Mouse (Mus musculus) left cerebral cortex, adult 2 months (tissue): ENCODE measurements around the gene Casp8. TPM values are rescaled to one million over a fixed set of nuclear protein-coding genes. Genes with fewer than 3 reads are reported as not detected.
"Not testable (repeated sequence)": the region's sequence is repeated elsewhere in the genome, so short reads cannot be mapped to it uniquely, and the experiment has no call there.

Experiments
- DNase-seq, 2 experiments: peaks; one replicate each; pipeline ENCODE4 v3.0.0; 2021 to 2022; ENCODE audit warnings: low spot score in 2 of 2, mixed read lengths in 1 of 2; ENCODE audit errors: extremely low spot score in 1 of 2
- H3K27ac ChIP-seq: fragments of 200-600 bp; 2 replicates; pipeline ENCODE4 v1.8.1; 2022
- H3K4me3 ChIP-seq: fragments of 200-600 bp; 2 replicates; pipeline ENCODE4 v1.8.1; 2022
- CTCF ChIP-seq: fragments of 200-600 bp; IDR thresholded peaks from 2 replicates; pipeline ENCODE4 v1.8.1; 2022; ENCODE audit warnings: antibody characterized with exemption, mild to moderate bottlenecking, moderate library complexity
- intact Hi-C: fragments of 180-260 bp; cut with DNase I; formaldehyde crosslinking; loops from one replicate; pipeline ENCODE4 v1.15.1; 2025
- long read RNA-seq, 2 experiments: library from polyadenylated mRNA; stranded (forward); transcript quantifications; one replicate each; pipeline ENCODE4 v2.0.0; 2021; ENCODE audit warnings: borderline mapping rate in 2 of 2
- total RNA-seq, 2 experiments: library from RNA; stranded (reverse); gene quantifications; 2 replicates each; pipeline ENCODE4 v1.2.3; 2021

The Casp8 gene
- 1 to 10 TPM; 1.8 to 2.9 TPM for total RNA-seq
- long read RNA-seq, experiment 1, partial matches to known transcripts = 0 of 4 reads
- long read RNA-seq, experiment 1, other reads (novel, unspliced or antisense) = 0 of 4 reads
- long read RNA-seq, experiment 2, partial matches to known transcripts = 0 of 1 reads
- long read RNA-seq, experiment 2, other reads (novel, unspliced or antisense) = 0 of 1 reads

- no peak for TF ChIP-seq CTCF
- no peak for DNase-seq
- intact Hi-C loops = no loop called here
- H3K4me3 ChIP-seq = peak within 1 kb of the TSS; percentile 46
- H3K27ac ChIP-seq = peak within 1 kb of the TSS; percentile 56
Observed at GRCm38 (mm10) chr1:58795291-58796058, at the start of gene Casp8. Casp8 (plus strand) TSS chr1:58795374.

- DNase-seq = peak; percentile 42 to 48
- Histone ChIP-seq H3K27ac (no peak overlapping the region), H3K4me3 (no peak overlapping the region)
- peak; percentile 80 for TF ChIP-seq CTCF
- intact Hi-C loops = no loop called here
Observed at GRCm38 (mm10) chr1:58746880-58747279, 48.3 kb upstream of the Casp8 start.

- no peak for TF ChIP-seq CTCF
- Histone ChIP-seq H3K4me3 (no peak overlapping the region), H3K27ac (no peak overlapping the region)
- intact Hi-C loops = no loop called here
- DNase-seq = no peak
Observed at GRCm38 (mm10) chr1:58759451-58759850, 35.7 kb upstream of the Casp8 start.

GRCm38 (mm10) chr1:58760581-58760980, 34.6 kb upstream of the Casp8 start:
- intact Hi-C loops = no loop called here
- no peak overlapping the region for H3K4me3 ChIP-seq
- TF ChIP-seq CTCF = no peak
- no peak for DNase-seq
- H3K27ac ChIP-seq = no peak overlapping the region

- intact Hi-C loops, DNase-seq, H3K4me3 ChIP-seq, H3K27ac ChIP-seq: not testable (repeated sequence)
- peak; percentile 19 for TF ChIP-seq CTCF
Observed at GRCm38 (mm10) chr1:58761391-58762275, 33.5 kb upstream of the Casp8 start.

GRCm38 (mm10) chr1:58762576-58762975, 32.6 kb upstream of the Casp8 start:
- DNase-seq = no peak
- TF ChIP-seq CTCF = no peak
- intact Hi-C loops = no loop called here
- no peak overlapping the region for H3K4me3 ChIP-seq
- H3K27ac ChIP-seq = no peak overlapping the region

GRCm38 (mm10) chr1:58766446-58766845, 28.7 kb upstream of the Casp8 start:
- H3K4me3 ChIP-seq, H3K27ac ChIP-seq, intact Hi-C loops, DNase-seq: not testable (repeated sequence)

GRCm38 (mm10) chr1:58769136-58769535, 26.0 kb upstream of the Casp8 start:
- TF ChIP-seq CTCF = no peak
- intact Hi-C loops = no loop called here
- Histone ChIP-seq H3K4me3 (no peak overlapping the region), H3K27ac (no peak overlapping the region)
- DNase-seq = no peak

GRCm38 (mm10) chr1:58769701-58770100, 25.5 kb upstream of the Casp8 start:
- DNase-seq = no peak
- H3K27ac ChIP-seq = no peak overlapping the region
- TF ChIP-seq CTCF = no peak
- no peak overlapping the region for H3K4me3 ChIP-seq
- intact Hi-C loops = loop anchor here (2.0 to 10.0 kb wide), 5 partner anchors 127 to 855 kb away; no protein-coding TSS in a partner anchor

- DNase-seq = peak; percentile 29 to 32
- peak; percentile 61 for TF ChIP-seq CTCF
- Histone ChIP-seq H3K27ac (no peak overlapping the region), H3K4me3 (no peak overlapping the region)
- intact Hi-C loops = loop anchor here (2.0 to 10.0 kb wide), 5 partner anchors 127 to 855 kb away; no protein-coding TSS in a partner anchor
Observed at GRCm38 (mm10) chr1:58770111-58770720, 25.0 kb upstream of the Casp8 start.

- TF ChIP-seq CTCF = no peak
- H3K27ac ChIP-seq = no peak overlapping the region
- DNase-seq = no peak
- intact Hi-C loops = loop anchor here (5.0 to 10.0 kb wide), 2 partner anchors 370 to 853 kb away; no protein-coding TSS in a partner anchor
- no peak overlapping the region for H3K4me3 ChIP-seq
Observed at GRCm38 (mm10) chr1:58772084-58772483, 23.1 kb upstream of the Casp8 start.
